Mouse (Mus musculus): ENCODE results near the gene Med13. TPM values are rescaled to one million over a fixed set of nuclear protein-coding genes. Genes with fewer than 3 reads are reported as not detected.

Gene Med13
- polyA plus RNA-seq (2015; fragmentation: Nextera tagmentation; extraction: Ambion mirVana): 6.3 and 6.4 TPM in 2 replicates

DNA sequence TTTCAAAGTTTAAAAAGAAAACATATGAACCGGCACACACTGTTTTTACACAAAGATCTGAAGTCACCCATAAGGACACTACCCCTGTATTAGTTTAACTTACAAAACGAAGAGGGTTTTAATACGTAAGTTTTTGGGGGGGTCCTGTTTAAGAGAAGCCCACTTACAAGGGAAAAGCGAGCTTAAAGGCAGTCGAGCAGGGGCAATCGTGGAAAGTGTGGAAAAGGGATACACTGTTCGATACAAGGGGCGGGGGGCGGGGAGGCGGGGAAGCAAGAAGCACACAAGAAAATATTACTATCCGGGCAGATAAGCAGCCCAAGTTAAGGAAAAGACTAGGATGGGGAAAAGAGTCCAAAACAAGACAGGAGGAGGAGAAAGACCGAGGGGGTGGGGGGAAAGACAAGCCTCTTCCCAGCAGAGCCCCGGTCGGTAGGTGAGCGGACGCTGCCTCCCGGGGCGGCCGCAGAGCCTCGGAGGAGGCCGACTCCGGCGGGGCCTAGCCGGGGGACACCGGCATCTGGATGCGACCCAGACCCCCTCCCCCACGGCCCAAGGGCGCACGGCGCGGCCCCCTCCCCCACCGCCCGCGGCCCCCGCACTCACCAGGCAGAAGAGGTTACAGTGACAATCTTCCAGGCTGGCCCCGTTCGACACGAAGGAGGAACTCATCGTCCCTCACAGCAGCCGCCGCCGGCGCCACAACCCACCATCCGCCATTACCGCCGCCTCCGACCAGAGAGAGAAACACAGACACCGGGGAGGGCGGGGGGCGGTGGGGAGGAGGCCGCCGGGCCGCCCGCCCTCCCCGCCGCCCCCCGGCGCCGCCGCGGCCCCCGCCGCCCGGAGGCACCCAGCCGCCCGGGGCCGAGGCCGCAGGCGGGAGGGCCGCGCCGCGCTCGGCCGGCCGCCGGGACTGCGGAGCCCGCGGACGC is at the start of gene Med13:
Med13 (minus strand) TSS at position 749 of the 935 bp plus-strand sequence.

DNA sequence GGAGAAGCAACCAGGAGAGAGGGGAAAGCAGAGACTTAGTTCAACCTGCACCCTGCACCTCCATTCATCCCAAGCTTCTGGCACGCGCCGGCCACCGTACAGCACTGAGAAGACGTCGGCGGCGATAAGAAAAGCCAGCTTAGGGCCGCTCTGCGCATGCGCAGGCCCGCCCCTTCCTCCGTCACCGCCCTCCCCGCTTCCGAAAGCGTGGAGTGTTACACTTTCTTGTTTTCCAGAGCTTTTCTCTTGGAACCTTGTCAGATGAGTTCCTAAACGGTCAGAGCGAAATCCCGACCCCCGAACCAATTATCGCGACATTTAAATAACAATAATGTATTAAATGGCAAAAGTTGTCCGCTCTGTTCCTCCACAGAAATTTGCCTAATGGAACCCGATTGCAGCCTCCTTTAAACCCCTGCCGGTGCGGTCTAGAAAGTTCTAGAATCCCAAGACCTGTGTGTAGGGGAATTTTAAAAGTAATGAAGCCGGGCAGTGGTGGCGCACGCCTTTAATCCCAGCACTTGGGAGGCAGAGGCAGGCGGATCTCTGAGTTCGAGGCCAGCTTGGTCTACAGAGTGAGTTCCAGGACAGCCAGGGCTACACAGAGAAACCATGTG is 99.8 kb downstream of the Med13 start, which contains the start of gene Ints2:
Ints2 (minus strand) TSS at position 116 of the 617 bp plus-strand sequence.

Other genes with a start within 250 kb of the Med13 start
- 0.49 and 1.1 TPM in 2 replicates for gene Brip1, start 156.4 kb downstream of the Med13 start, polyA plus RNA-seq (2015; fragmentation: Nextera tagmentation; extraction: Ambion mirVana)
- gene Ints2, start 100.0 kb downstream of the Med13 start, polyA plus RNA-seq (2015; fragmentation: Nextera tagmentation; extraction: Ambion mirVana): 7.8 and 9.7 TPM in 2 replicates
- gene Rnft1, start 127.1 kb upstream of the Med13 start, polyA plus RNA-seq (2015; fragmentation: Nextera tagmentation; extraction: Ambion mirVana): 15.0 and 15.2 TPM in 2 replicates
- 58.2 and 65.2 TPM in 2 replicates for gene Rps6kb1, start 187.2 kb upstream of the Med13 start, polyA plus RNA-seq (2015; fragmentation: Nextera tagmentation; extraction: Ambion mirVana)
- 5.3 and 6.9 TPM in 2 replicates for gene Tubd1, start 187.4 kb upstream of the Med13 start, polyA plus RNA-seq (2015; fragmentation: Nextera tagmentation; extraction: Ambion mirVana)